In the genomic region with DNA sequence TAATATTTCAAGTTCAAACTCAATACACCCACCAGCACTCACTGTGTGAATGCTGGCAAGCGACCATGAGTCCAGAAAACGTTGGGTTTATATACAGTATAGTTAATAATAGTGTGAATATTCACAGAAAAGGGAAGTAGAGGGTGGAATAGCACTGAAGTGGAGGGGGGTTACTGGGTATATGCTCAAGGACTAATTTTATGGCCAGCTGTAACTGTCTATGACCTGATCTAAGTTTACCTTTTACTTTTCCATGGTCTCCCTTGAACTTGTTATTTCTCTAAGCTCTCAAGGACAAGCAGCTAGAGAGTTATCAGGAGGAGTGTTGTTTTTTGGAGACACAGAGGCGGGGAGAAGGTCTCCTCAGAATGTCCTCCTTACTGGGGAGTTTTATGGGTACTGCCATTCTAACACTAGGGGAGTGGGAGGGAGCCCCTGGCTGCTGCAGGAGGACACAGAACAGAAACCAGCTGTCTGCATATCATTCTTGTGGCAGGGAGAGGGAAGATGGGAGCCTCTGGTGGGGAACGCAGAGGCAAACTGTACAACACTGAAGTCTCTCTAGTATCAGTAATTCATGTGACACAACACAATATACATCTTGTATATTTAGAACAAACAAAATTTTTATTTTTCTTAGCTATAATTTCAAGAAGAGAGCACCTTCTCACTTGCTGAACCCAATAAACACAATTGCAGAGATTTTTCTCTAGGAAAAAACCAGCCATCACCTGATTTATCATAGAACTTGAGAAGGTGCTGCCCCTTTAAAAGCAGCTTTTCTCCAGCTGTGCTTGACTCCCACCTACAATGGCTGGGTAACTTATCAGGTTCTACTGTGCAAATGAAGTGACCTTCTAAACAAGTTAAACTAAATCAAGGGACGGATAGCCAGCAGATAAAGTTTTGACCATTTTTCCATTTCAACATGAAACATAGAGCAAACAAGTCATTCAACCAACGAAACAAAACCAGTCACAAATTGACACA, we compare ENCODE assay signal across 22 mouse cellular contexts.
DNase-seq lines count a peak whose midpoint lies in the region; ATAC-seq and TF ChIP-seq lines count a peak whose summit lies in the region.
"Had no signal": no experiment of that assay in that cellular context is flagged by ENCODE, and none has a peak within 500 bp of the region (broad histone marks: within the 10 kb centered on the region; RNA-seq: fewer than 3 reads in every experiment).

No protein-coding gene starts in this region.

- DNase-seq in kidney, postnatal 36 days: no peak
- DNase-seq in kidney, adult 11 months: no peak
- no peak for DNase-seq in kidney, postnatal 4 days
- DNase-seq in kidney, postnatal 0 days (ENCODE audit: low spot score): peak; percentile 69
- DNase-seq in kidney, postnatal 10 days: no peak
- DNase-seq: adrenal gland, adult 2 months; adrenal gland, adult 8-10 months; adrenal gland, postnatal 10 days; adrenal gland, postnatal 14 days; adrenal gland, postnatal 25 days; adrenal gland, postnatal 36 days; B cell, adult 2 months; cerebellum, adult 11 months; cerebellum, adult 11-12 months had no signal

- WGBS in kidney, embryonic 14.5 days: 26% methylated on average over 6 of the region's 6 CpGs
- WGBS in kidney, embryonic 15.5 days: 31% methylated on average over 6 of the region's 6 CpGs
- 32% methylated on average over 6 of the region's 6 CpGs for WGBS in kidney, embryonic 16.5 days
- 31% methylated on average over 6 of the region's 6 CpGs for WGBS in kidney, postnatal 0 days

- TF ChIP-seq CTCF in kidney, postnatal 0 days (IDR thresholded peaks at IDR 0.05; ENCODE audit: low read depth): peak; percentile 20; the same call in 1 of the 2 replicates

- no peak overlapping the region for H3K9ac ChIP-seq in kidney, embryonic 14.5 days (ENCODE audit: low read depth, low read length)
- H3K9ac ChIP-seq in kidney, embryonic 15.5 days: no peak overlapping the region
- H3K9ac ChIP-seq in kidney, embryonic 16.5 days (replicated peaks; ENCODE audit: low read length): no peak overlapping the region
- no peak overlapping the region for H3K9ac ChIP-seq in kidney, postnatal 0 days (ENCODE audit: low read depth, low read length)

- no peak overlapping the region for H3K4me2 ChIP-seq in kidney, embryonic 14.5 days (replicated peaks; ENCODE audit: low read depth, low read length)
- no peak overlapping the region for H3K4me2 ChIP-seq in kidney, embryonic 15.5 days
- H3K4me2 ChIP-seq in kidney, embryonic 16.5 days (replicated peaks; ENCODE audit: low read depth, low read length): no peak overlapping the region
- no peak overlapping the region for H3K4me2 ChIP-seq in kidney, postnatal 0 days (ENCODE audit: low read length)

- no peak overlapping the region for H3K4me3 ChIP-seq in kidney, embryonic 14.5 days (ENCODE audit: low read length)
- no peak overlapping the region for H3K4me3 ChIP-seq in kidney, embryonic 15.5 days (replicated peaks)
- no peak overlapping the region for H3K4me3 ChIP-seq in kidney, embryonic 16.5 days (ENCODE audit: low read length)
- no peak overlapping the region for H3K4me3 ChIP-seq in kidney, postnatal 0 days (replicated peaks; ENCODE audit: low read depth, low read length)

- H3K9me3 ChIP-seq in kidney, embryonic 14.5 days (ENCODE audit: control insufficient read depth, low read length): no peaks in the 10 kb centered on the region
- 0 out of 2 replicates have a peak, but pooled peaks cover 4% of the 10 kb centered on the region for H3K9me3 ChIP-seq in kidney, embryonic 15.5 days (replicated peaks)
- no peaks in the 10 kb centered on the region for H3K9me3 ChIP-seq in kidney, embryonic 16.5 days (ENCODE audit: low read length)
- H3K9me3 ChIP-seq in kidney, postnatal 0 days (replicated peaks; ENCODE audit: low read length): no peaks in the 10 kb centered on the region
- H3K9me3 ChIP-seq: G1E had no signal

- H3K27ac ChIP-seq in kidney, embryonic 14.5 days (ENCODE audit: low read depth, low read length): no peak overlapping the region
- no peak overlapping the region for H3K27ac ChIP-seq in kidney, embryonic 15.5 days
- no peak overlapping the region for H3K27ac ChIP-seq in kidney, embryonic 16.5 days (ENCODE audit: low read length)
- no peak overlapping the region for H3K27ac ChIP-seq in kidney, postnatal 0 days

- H3K4me1 ChIP-seq in kidney, embryonic 14.5 days (ENCODE audit: control insufficient read depth, insufficient read depth, low read length): no peaks in the 10 kb centered on the region
- no peaks in the 10 kb centered on the region for H3K4me1 ChIP-seq in kidney, embryonic 15.5 days
- H3K4me1 ChIP-seq in kidney, embryonic 16.5 days (ENCODE audit: insufficient read depth, low read length): no peaks in the 10 kb centered on the region
- H3K4me1 ChIP-seq in kidney, postnatal 0 days (replicated peaks; ENCODE audit: insufficient read depth, low read length): no peaks in the 10 kb centered on the region

- H3K27me3 ChIP-seq in kidney, embryonic 14.5 days (ENCODE audit: control insufficient read depth, insufficient read depth, low read length): no peaks in the 10 kb centered on the region
- H3K27me3 ChIP-seq in kidney, embryonic 15.5 days: no peaks in the 10 kb centered on the region
- H3K27me3 ChIP-seq in kidney, embryonic 16.5 days (ENCODE audit: insufficient read depth, low read length): no peaks in the 10 kb centered on the region
- no peaks in the 10 kb centered on the region for H3K27me3 ChIP-seq in kidney, postnatal 0 days (ENCODE audit: insufficient read depth, low read length)
- H3K27me3 ChIP-seq: CH12.LX, Patski had no signal

- no peaks in the 10 kb centered on the region for H3K36me3 ChIP-seq in kidney, embryonic 14.5 days (ENCODE audit: control insufficient read depth, insufficient read depth, low read length)
- H3K36me3 ChIP-seq in kidney, embryonic 15.5 days: no peaks in the 10 kb centered on the region
- H3K36me3 ChIP-seq in kidney, embryonic 16.5 days (ENCODE audit: insufficient read depth, low read length): no peaks in the 10 kb centered on the region
- H3K36me3 ChIP-seq in kidney, postnatal 0 days (ENCODE audit: insufficient read depth, low read length): no peaks in the 10 kb centered on the region
- H3K36me3 ChIP-seq: G1E had no signal

- peak; percentile 96 for ATAC-seq in kidney, embryonic 14.5 days (ENCODE audit: low FRiP score, low TSS enrichment)
- ATAC-seq in kidney, embryonic 15.5 days (replicated peaks; ENCODE audit: low FRiP score): peak; percentile 95
- ATAC-seq in kidney, embryonic 16.5 days (ENCODE audit: low FRiP score, low TSS enrichment): peak; percentile 85
- 0 out of 2 replicates have a peak, but pooled peaks have one; percentile 49 for ATAC-seq in kidney, postnatal 0 days (replicated peaks; ENCODE audit: low FRiP score, low read depth)
- ATAC-seq: activated CD4-positive, CD25-positive, alpha-beta regulatory T cell, adult 4 months; CD4-positive, CD25-positive, alpha-beta regulatory T cell, adult 4 months; Patski had no signal
